7 mouse cellular contexts compared by ENCODE assay signal in the genomic region with DNA sequence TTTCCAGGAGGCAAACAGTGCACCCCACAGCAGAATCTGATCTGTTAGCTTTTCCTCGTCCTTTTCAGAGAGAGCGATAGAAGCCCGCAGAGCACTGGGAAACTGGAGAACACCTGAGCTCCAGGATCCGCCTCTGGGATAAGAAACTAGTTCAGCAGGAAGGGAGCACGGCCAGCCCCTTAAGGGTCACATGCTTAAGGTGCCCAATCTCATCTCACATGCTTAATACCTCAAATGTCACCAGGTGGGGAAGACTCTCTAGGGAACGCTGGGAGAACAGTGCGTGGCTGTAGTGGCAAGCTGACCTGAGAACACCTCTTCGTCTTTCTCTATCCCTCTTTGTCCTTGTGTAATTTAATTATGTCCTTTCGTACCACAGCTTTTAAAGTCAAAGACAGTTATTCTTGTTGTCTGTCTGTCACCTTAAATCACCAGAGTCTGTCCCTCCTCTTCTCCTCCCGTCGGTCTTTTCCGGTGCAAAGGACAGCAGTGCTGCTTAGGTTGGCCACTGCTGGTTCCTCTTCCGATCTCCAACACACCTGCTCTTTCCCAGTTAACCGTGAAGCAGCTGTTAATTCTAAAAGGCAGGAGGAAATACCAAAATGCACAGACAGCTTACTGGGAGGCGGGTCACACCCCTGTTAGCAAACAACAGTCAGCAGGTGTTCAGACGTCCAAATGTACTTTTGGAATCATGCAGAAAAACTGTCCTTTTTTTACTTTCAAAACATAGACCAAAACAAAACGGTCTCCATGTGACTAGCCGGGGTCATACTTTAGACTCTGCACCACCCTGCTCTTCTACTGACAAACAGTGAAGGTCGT. TPM values are rescaled to one million over a fixed set of nuclear protein-coding genes. Genes with fewer than 3 reads are reported as not detected.
A peak's percentile ranks its signal among the peaks of the same experiment; 100 is the strongest.
DNase-seq lines count a peak whose midpoint lies in the region; ATAC-seq and TF ChIP-seq lines count a peak whose summit lies in the region.

No protein-coding gene starts in this region.

- H3K9ac ChIP-seq in kidney, postnatal 0 days (ENCODE audit: low read depth, low read length), result 0 out of 2 replicates have a peak overlapping the region, but pooled peaks have one; percentile 37

- 18% methylated on average over 19 of the region's 19 CpGs for WGBS in kidney, postnatal 0 days

- peak; percentile 45 for DNase-seq in R1 (ENCODE audit: low read depth, low spot score)
- DNase-seq in kidney, postnatal 0 days (ENCODE audit: low spot score), result peak; percentile 53
- DNase-seq in mesoderm, embryonic 11.5 days (ENCODE audit: low read depth, low spot score), result peak; percentile 25
- no peak for DNase-seq in cerebellum, postnatal 10 days
- DNase-seq in cerebellum, adult 11 months, result no peak
- no peak for DNase-seq in spleen, adult 12 weeks (ENCODE audit: low spot score)

- no peaks in the 10 kb centered on the region for H3K36me3 ChIP-seq in kidney, postnatal 0 days (ENCODE audit: insufficient read depth, low read length)

- peaks cover 9% of the 10 kb centered on the region for H3K4me1 ChIP-seq in kidney, postnatal 0 days (replicated peaks; ENCODE audit: insufficient read depth, low read length)

- peak; percentile 26 for ATAC-seq in CD4-positive, CD25-positive, alpha-beta regulatory T cell, adult 4 months
- peak; percentile 77 for ATAC-seq in kidney, postnatal 0 days (replicated peaks; ENCODE audit: low FRiP score, low read depth)

- H3K9me3 ChIP-seq in kidney, postnatal 0 days (replicated peaks; ENCODE audit: low read length), result no peaks in the 10 kb centered on the region

- H3K4me3 ChIP-seq in kidney, postnatal 0 days (replicated peaks; ENCODE audit: low read depth, low read length), result no peak overlapping the region

- H3K27me3 ChIP-seq in kidney, postnatal 0 days (ENCODE audit: insufficient read depth, low read length), result no peaks in the 10 kb centered on the region

- no peak for TF ChIP-seq CTCF in kidney, postnatal 0 days (IDR thresholded peaks at IDR 0.05; ENCODE audit: low read depth)

- peak overlapping the region; percentile 76 for H3K27ac ChIP-seq in kidney, postnatal 0 days

- H3K4me2 ChIP-seq in kidney, postnatal 0 days (ENCODE audit: low read length), result peak overlapping the region; percentile 46

RNA-seq across cellular contexts. Expression of a gene that starts 15.4 kb away (rescaled TPM):
- polyA plus RNA-seq in CD4-positive, CD25-positive, alpha-beta regulatory T cell, adult 4 months (2017; shearing (Covaris generic)), result 1 to 10 TPM; 3.0 to 3.6 TPM
- 42.8 and 51.6 TPM in 2 replicates for polyA plus RNA-seq in kidney, postnatal 0 days (2015; fragmentation: Nextera tagmentation; extraction: Ambion mirVana)

Comparison
In these comparisons a context has a peak if more than half of its experiments do, and no peak if none do; other contexts are left out.
1. DNase-seq: peak in R1 (single experiment), kidney, postnatal 0 days (single experiment) and mesoderm, embryonic 11.5 days (single experiment); none in cerebellum, postnatal 10 days (0 of 2), cerebellum, adult 11 months (single experiment) and spleen, adult 12 weeks (single experiment).